Mouse (Mus musculus) ES-E14 (cell line): ENCODE results near the gene Acly. TPM values are rescaled to one million over a fixed set of nuclear protein-coding genes. Genes with fewer than 3 reads are reported as not detected.

ENCODE experiments used
- DNase-seq: peaks from one replicate; pipeline ENCODE4 v3.0.0-alpha.2; 2013; ENCODE audit warnings: low read depth, low spot score
- H3K27ac ChIP-seq: 2 replicates; pipeline ENCODE4 v1.5.1; 2012; ENCODE audit warnings: low read depth, mild to moderate bottlenecking, low read length, moderate library complexity, mixed read lengths; ENCODE audit not compliant: poor library complexity, insufficient read depth, severe bottlenecking
- H3K36me3 ChIP-seq: 2 replicates; pipeline ENCODE4 v1.6.1; 2012; ENCODE audit warnings: mild to moderate bottlenecking, low read length, moderate library complexity, mixed read lengths; ENCODE audit not compliant: control insufficient read depth, poor library complexity, insufficient read depth, severe bottlenecking
- H3K4me1 ChIP-seq, 2 experiments: fragments of 150-350 bp in 1 of 2; sonication (generic) in 1 of 2; 2 replicates each; pipeline ENCODE4 v1.6.1; 2012; ENCODE audit warnings: low read length in 2 of 2, mild to moderate bottlenecking in 1 of 2, mixed read lengths in 1 of 2; ENCODE audit not compliant: control insufficient read depth in 2 of 2, insufficient read depth in 2 of 2, poor library complexity in 1 of 2
- H3K4me3 ChIP-seq, 2 experiments: fragments of 150-350 bp in 1 of 2; sonication (generic) in 1 of 2; 2 replicates each; pipeline ENCODE4 v1.5.1; 2012; ENCODE audit warnings: low read length in 2 of 2, low read depth in 1 of 2, mild to moderate bottlenecking in 1 of 2, mixed read lengths in 1 of 2; ENCODE audit not compliant: insufficient read depth in 1 of 2, poor library complexity in 1 of 2, severe bottlenecking in 1 of 2
- H3K9ac ChIP-seq: 2 replicates; pipeline ENCODE4 v1.6.1; 2012; ENCODE audit warnings: low read depth, mild to moderate bottlenecking, low read length, mixed read lengths; ENCODE audit not compliant: poor library complexity, insufficient read depth, severe bottlenecking
- H3K9me3 ChIP-seq: fragments of 150-350 bp; sonication (generic); 2 replicates; pipeline ENCODE4 v1.6.1; 2012; ENCODE audit warnings: low read depth, mild to moderate bottlenecking, low read length; ENCODE audit not compliant: control insufficient read depth, insufficient read depth
- CHD2 ChIP-seq: IDR thresholded peaks from 2 replicates; pipeline ENCODE4 v1.6.1; 2014; ENCODE audit warnings: mild to moderate bottlenecking, low read depth, low read length, inconsistent platforms
- HCFC1 ChIP-seq: IDR thresholded peaks from 2 replicates; pipeline ENCODE4 v1.6.1; 2012; ENCODE audit warnings: low read length, inconsistent platforms, borderline replicate concordance; ENCODE audit not compliant: insufficient read depth
- MAFK ChIP-seq: IDR thresholded peaks from 2 replicates; pipeline ENCODE4 v1.6.1; 2014; ENCODE audit warnings: mild to moderate bottlenecking, low read depth, low read length, inconsistent platforms; ENCODE audit not compliant: insufficient read depth
- ZC3H11A ChIP-seq: IDR thresholded peaks from 2 replicates; pipeline ENCODE4 v1.6.1; 2012; ENCODE audit warnings: low read depth, mild to moderate bottlenecking, inconsistent platforms, low read length, borderline replicate concordance
- ZNF384 ChIP-seq: IDR thresholded peaks from 2 replicates; pipeline ENCODE4 v1.6.1; 2012; ENCODE audit warnings: low read depth, low read length, inconsistent platforms
- in situ Hi-C, 2 experiments: fragments of 600-800 bp; cut with MboI; formaldehyde crosslinking; loops; one replicate each; pipeline ENCODE4 v1.15.1; 2025; ENCODE audit warnings: low sequenced_read_pairs in 2 of 2, inconsistent platforms in 1 of 2; ENCODE audit not compliant: unreplicated experiment in 2 of 2
- total RNA-seq: library from RNA; depleted of rRNA; stranded (reverse); fragments of 300-350 nt; gene quantifications from 2 replicates; pipeline ENCODE4 v1.2.3, GENCODE M21; 2012

The Acly gene
- total RNA-seq, 1 experiment, result 209 TPM

DNA sequence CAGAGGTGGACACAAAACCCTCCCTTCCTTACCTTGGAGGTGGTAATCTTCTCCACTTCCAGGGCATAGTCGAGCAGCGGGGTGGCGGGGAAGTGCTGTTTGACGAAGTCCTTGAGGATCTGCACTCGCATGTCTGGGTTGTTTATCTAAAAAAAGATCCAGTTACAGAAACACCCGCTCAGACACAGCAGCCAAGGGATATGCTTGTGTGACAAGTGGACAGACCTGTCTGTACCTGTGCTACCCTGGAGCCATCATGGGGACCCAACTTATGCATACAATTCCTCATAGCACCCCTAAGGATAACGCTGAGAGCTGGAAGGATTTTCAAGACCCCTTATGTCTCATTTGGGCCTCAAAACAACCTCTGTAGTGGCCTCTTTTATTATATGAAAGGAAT lies 48.6 kb downstream of the Acly start:
- no peak for DNase-seq
- Histone ChIP-seq H3K27ac (no peak overlapping the region), H3K36me3 (peaks cover 55% of the 10 kb centered on the region), H3K9me3 (no peaks in the 10 kb centered on the region), H3K4me1 (no peaks in the 10 kb centered on the region), H3K9ac (no peak overlapping the region), H3K4me3 (no peak overlapping the region)
- in situ Hi-C loops, result no loop called here
- TF ChIP-seq ZNF384, result no peak
- no peak for TF ChIP-seq CHD2
- TF ChIP-seq ZC3H11A, result no peak
- no peak for TF ChIP-seq HCFC1
- TF ChIP-seq MAFK, result no peak

DNA sequence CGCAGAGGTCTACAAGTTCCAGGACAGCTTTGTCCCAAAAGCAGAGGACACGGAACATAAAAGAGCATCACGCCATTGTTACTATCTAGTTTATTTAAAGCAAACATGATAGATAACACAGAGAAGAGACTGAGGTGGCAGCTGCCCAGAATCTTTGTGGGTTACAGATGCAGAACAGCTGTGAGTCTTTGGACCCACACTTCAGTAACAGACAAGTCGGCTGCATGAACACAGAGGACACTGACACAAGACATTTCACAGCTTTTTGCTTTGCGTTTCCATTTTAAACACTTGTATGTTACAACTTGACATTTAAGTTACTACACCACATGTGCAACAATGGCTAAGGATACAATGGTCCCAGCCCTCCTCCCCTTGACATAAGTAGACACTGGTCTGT lies 51.5 kb downstream of the Acly start:
- H3K4me3 ChIP-seq, result no peak overlapping the region
- peaks cover 35% of the 10 kb centered on the region for H3K36me3 ChIP-seq
- H3K9ac ChIP-seq, result no peak overlapping the region
- TF ChIP-seq ZC3H11A (no peak), MAFK (no peak), HCFC1 (no peak), ZNF384 (no peak), CHD2 (no peak)
- no peaks in the 10 kb centered on the region for H3K9me3 ChIP-seq
- in situ Hi-C loops, result no loop called here
- no peaks in the 10 kb centered on the region for H3K4me1 ChIP-seq
- no peak overlapping the region for H3K27ac ChIP-seq
- DNase-seq, result no peak

DNA sequence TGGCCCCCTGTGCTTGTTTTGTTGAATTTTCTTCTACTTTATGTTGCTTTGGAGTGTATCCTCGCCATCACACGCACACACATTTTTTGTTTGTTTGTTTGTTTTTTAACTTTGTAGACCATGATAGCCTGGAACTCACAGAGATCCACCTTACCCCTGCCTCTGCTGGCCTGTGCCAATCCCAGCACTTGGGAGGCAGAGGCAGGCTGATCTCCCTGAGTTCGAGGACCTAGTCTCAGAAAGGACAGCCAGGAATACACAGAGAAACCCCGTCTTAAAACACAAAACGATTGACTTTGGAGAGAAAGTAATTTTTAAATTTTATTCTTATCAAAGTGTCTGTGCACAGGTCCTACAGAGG lies 54.9 kb downstream of the Acly start:
- peak overlapping the region in 1 of 2 experiments; percentile 47; a peak in 2 of 4 replicates for H3K4me3 ChIP-seq
- TF ChIP-seq ZNF384, result no peak
- TF ChIP-seq CHD2, result no peak
- TF ChIP-seq MAFK, result no peak
- TF ChIP-seq ZC3H11A, result no peak
- in situ Hi-C loops, result no loop called here
- H3K9ac ChIP-seq, result no peak overlapping the region
- no peak for DNase-seq
- no peaks in the 10 kb centered on the region for H3K9me3 ChIP-seq
- peaks cover 0 to 2% of the 10 kb centered on the region in 2 experiments; a peak in 1 of 4 replicates for H3K4me1 ChIP-seq
- no peak overlapping the region for H3K27ac ChIP-seq
- peaks cover 6% of the 10 kb centered on the region for H3K36me3 ChIP-seq

DNA sequence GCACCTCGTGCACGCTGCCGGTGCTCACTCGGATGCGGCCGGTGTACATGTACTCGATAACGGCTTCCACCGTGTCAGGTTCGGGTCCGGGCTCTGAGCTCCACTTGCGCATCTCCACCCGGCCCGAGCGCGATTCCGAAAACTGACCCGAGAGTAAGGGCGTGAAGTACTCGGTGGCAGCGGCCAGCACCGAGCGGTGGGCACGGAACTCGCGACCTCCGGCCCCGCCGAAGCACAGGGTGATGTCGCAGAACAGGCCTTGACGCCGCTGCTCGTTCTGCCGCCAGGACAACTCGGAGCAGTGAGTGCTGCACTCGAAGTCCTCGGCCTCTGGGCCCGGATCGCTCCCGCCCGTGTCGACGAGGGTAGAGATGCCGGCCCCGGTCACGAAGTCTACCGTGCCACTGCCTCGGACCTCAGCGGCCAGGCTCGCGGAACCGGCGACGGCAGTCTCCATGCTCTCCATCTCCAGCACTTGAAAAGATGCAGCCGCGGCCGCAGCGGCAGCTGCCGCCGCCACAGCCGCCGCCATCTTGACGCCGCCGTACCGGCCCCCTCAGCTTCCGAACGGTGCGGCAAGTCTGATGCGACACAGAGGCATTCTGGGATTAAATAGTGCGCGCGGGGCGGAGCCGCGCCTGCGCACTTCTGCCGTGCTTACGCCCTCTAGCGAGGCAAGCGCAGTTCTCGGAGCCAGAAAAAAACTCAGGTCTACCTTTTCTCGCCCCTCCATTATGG lies 55.4 kb downstream of the Acly start, which contains the start of gene Klhl11:
TSS of gene Klhl11 (minus strand) at position 545 of the 738 bp plus-strand sequence.
- Histone ChIP-seq H3K36me3 (peaks cover 4% of the 10 kb centered on the region; the same call in 1 of the 2 replicates), H3K9me3 (no peaks in the 10 kb centered on the region), H3K9ac (peak within 1 kb of the TSS; percentile 90), H3K4me3 (peak within 1 kb of the TSS; percentile 90 to 98), H3K27ac (no peak within 1 kb of the TSS), H3K4me1 (peaks cover 0 to 2% of the 10 kb centered on the region in 2 experiments; a peak in 1 of 4 replicates)
- peak; percentile 85 for DNase-seq
- in situ Hi-C loops, result no loop called here
- TF ChIP-seq HCFC1 (peak; percentile 69), ZC3H11A (no peak), CHD2 (no peak), ZNF384 (peak; percentile 94)
